Mouse (Mus musculus) heart, embryonic 14.5 days (tissue): ENCODE results near the gene Cdca5. TPM values are rescaled to one million over a fixed set of nuclear protein-coding genes. Genes with fewer than 3 reads are reported as not detected.
A peak's percentile ranks its signal among the peaks of the same experiment; 100 is the strongest.

Experiments used
- ATAC-seq: fragments of 200-750 bp; cut with Nextera tagmentation; 2 replicates; pipeline ENCODE4 v1.8.0; 2017; ENCODE audit warnings: low read depth, moderate TSS enrichment; ENCODE audit not compliant: insufficient number of reproducible peaks, insufficient read depth, low FRiP score
- H3K27ac ChIP-seq, 2 experiments: fragments of 200-500 bp in 1 of 2; fragments of 300-500 bp in 1 of 2; sonication (generic) in 1 of 2; replicated peaks in 1 of 2; 2 replicates each; pipeline ENCODE4 v1.5.1; 2012 to 2014; ENCODE audit warnings: low read depth in 2 of 2, low read length in 2 of 2, control low read depth in 1 of 2, mild to moderate bottlenecking in 1 of 2, mixed read lengths in 1 of 2; ENCODE audit not compliant: control insufficient read depth in 1 of 2, insufficient read depth in 1 of 2
- H3K27me3 ChIP-seq: fragments of 300-500 bp; sonication (generic); 2 replicates; pipeline ENCODE4 v1.6.1; 2014; ENCODE audit warnings: mild to moderate bottlenecking, low read length, control low read depth; ENCODE audit not compliant: control insufficient read depth, insufficient read depth
- H3K36me3 ChIP-seq: fragments of 300-500 bp; sonication (generic); 2 replicates; pipeline ENCODE4 v1.6.1; 2014; ENCODE audit warnings: mild to moderate bottlenecking, control low read depth, low read length, mixed read lengths; ENCODE audit not compliant: control insufficient read depth, insufficient read depth
- H3K4me1 ChIP-seq, 2 experiments: fragments of 200-500 bp in 1 of 2; fragments of 300-500 bp in 1 of 2; sonication (generic) in 1 of 2; 2 replicates each; pipeline ENCODE4 v1.6.1; 2012 to 2014; ENCODE audit warnings: low read length in 2 of 2, control low read depth in 1 of 2, mixed read lengths in 1 of 2; ENCODE audit not compliant: control insufficient read depth in 2 of 2, insufficient read depth in 2 of 2
- H3K4me2 ChIP-seq: fragments of 300-500 bp; sonication (generic); 2 replicates; pipeline ENCODE4 v1.6.1; 2014; ENCODE audit warnings: mild to moderate bottlenecking, low read length
- H3K4me3 ChIP-seq, 2 experiments: fragments of 200-500 bp in 1 of 2; fragments of 300-500 bp in 1 of 2; sonication (generic) in 1 of 2; 2 replicates each; pipeline ENCODE4 v1.5.1; 2012 to 2014; ENCODE audit warnings: low read length in 2 of 2, mild to moderate bottlenecking in 2 of 2, control low read depth in 1 of 2, low read depth in 1 of 2, moderate library complexity in 1 of 2; ENCODE audit not compliant: control insufficient read depth in 1 of 2, insufficient read depth in 1 of 2
- H3K9ac ChIP-seq: fragments of 300-500 bp; sonication (generic); 2 replicates; pipeline ENCODE4 v1.6.1; 2014; ENCODE audit warnings: mild to moderate bottlenecking, low read length
- H3K9me3 ChIP-seq: fragments of 300-500 bp; sonication (generic); 2 replicates; pipeline ENCODE4 v1.6.1; 2016; ENCODE audit warnings: low read length, control low read depth; ENCODE audit not compliant: control insufficient read depth
- WGBS: fragments of 180-500 bp; shearing (Covaris S2); extraction: QIAGEN DNeasy Blood & Tissue Kit; methylation state at CpG from one replicate; pipeline ENCODE4 v1.1.7; 2014; 5-methylcytosine and 5-hydroxymethylcytosine counted together
- polyA plus RNA-seq: library from polyadenylated mRNA; unstranded; fragments of >200 nt; fragmentation: Nextera tagmentation; extraction: Ambion mirVana; gene quantifications from 2 replicates; pipeline ENCODE4 v1.2.1, GENCODE M21; 2014

Gene Cdca5
- polyA plus RNA-seq, 1 experiment from 2014 or later: 24.0 TPM

DNA sequence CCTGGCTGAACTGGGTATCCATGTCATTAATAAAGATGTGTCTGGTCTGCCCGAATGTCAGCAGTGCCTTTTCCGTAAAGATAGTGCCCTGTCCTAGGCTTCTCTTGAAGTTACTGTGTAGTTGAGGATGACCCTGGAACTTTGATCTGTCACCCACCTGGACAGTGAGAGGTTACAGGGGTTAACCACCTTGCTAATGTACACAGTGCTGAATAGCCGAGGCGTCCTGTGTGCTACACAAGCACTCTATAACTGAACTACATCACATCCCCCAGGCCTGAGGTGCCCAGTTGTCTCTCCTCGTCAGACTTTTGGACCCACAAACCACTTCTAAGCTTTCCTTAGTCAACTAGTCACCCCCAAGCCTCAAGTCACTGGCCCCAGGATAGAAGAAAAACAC is 22.4 kb upstream of the Cdca5 start:
- peak overlapping the region; percentile 96 for H3K9ac ChIP-seq
- no peaks in the 10 kb centered on the region for H3K27me3 ChIP-seq
- WGBS: 65% methylated on average over 5 of the region's 5 CpGs
- no peak for ATAC-seq
- H3K27ac ChIP-seq: peak overlapping the region in 1 of 2 experiments; percentile 94; a peak in 1 of 4 replicates
- peaks cover 18 to 37% of the 10 kb centered on the region in 2 experiments for H3K4me1 ChIP-seq
- no peaks in the 10 kb centered on the region for H3K9me3 ChIP-seq
- peak overlapping the region; percentile 70 to 91 for H3K4me3 ChIP-seq
- H3K36me3 ChIP-seq: peaks cover 18% of the 10 kb centered on the region
- peak overlapping the region; percentile 98 for H3K4me2 ChIP-seq

DNA sequence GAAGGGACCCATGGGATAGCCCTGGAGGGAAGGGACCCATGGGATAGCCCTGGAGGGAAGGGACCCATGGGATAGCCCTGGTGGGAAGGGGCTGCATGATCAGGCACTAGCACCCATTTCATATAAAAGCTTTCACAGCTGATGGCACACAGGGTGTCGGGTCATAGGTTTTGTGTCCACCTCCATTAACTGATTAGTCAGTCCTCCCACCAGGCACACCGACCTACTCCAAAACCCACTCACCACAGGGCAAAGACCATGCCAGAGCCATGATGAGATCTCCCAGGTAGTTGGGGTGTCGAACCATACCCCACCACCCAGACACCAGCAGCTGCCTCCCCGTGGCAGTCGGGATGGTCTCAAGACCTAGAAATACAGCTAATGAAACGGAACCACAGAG is 21.7 kb upstream of the Cdca5 start:
- no peak for ATAC-seq
- no peak overlapping the region for H3K4me2 ChIP-seq
- WGBS: 92% methylated on average over 6 of the region's 6 CpGs
- peaks cover 21 to 42% of the 10 kb centered on the region in 2 experiments for H3K4me1 ChIP-seq
- H3K36me3 ChIP-seq: peaks cover 18% of the 10 kb centered on the region
- no peaks in the 10 kb centered on the region for H3K27me3 ChIP-seq
- H3K4me3 ChIP-seq: no peak overlapping the region
- H3K9ac ChIP-seq: no peak overlapping the region
- H3K9me3 ChIP-seq: no peaks in the 10 kb centered on the region
- no peak overlapping the region for H3K27ac ChIP-seq

DNA sequence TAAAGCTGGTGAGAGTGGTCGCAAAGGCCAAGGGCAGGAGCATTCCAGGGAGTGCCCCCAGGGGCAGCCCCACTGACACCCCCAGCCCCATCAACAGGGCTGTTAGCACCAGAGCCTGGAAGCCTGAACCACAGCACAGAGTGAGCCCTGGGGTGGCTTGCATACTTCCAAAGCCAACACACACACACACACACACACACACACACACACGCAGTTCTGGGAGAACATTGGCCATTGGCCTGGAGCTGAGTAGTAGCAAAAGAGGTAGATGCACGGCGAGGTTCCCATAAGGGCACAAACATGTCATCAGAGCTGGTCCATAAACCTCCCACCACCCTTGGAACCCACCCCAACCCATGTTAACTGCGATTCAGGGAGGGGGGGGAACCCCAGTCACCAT is 18.2 kb upstream of the Cdca5 start:
- 42% methylated on average over 5 of the region's 5 CpGs for WGBS

DNA sequence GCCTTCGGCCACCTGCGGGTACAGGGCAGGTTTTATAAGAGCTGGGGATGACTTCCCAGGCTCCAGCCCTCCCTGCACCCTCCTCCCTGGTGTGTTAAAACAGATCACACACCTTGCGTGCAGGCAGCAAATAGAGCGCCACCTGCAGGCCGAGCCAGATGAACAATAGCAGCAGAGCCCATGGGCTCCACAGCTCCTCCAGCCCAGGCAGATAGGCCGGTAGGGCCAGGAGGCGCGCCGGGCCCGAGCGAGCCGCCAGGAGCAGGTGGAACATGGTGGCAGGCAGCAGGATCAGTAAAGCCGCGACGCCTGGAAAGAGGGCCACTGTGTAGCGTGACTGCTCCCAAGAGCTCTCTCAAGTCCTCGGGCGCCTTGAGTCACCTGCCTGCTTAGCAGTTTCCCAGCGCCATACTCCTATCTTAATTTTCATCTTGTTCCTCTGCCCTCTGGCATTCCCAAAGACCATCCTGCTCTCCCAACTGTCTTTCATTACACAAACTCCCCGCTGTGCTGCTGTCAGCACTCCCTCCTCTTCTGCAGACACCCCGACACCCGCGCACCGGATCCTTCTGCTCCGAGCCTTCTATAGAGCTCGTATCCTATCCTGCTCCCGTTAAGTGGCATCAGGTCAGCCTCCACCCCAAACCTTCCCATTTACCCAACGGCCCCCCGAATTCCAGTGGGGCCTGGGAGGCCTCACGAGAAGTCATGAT is 17.6 kb upstream of the Cdca5 start:
- Histone ChIP-seq H3K9ac (peak overlapping the region; percentile 65), H3K4me2 (peak overlapping the region; percentile 96), H3K4me1 (peaks cover 20 to 30% of the 10 kb centered on the region in 2 experiments), H3K27me3 (no peaks in the 10 kb centered on the region), H3K27ac (peak overlapping the region; percentile 39 to 58), H3K36me3 (peaks cover 34% of the 10 kb centered on the region), H3K9me3 (no peaks in the 10 kb centered on the region), H3K4me3 (peak overlapping the region; percentile 43 to 49)
- WGBS: 1% methylated on average over 30 of the region's 30 CpGs
- peak; percentile 49; the same call in 1 of the 2 replicates for ATAC-seq

More for the DNA sequence above, 18.2 kb upstream of the Cdca5 start:
- no peaks in the 10 kb centered on the region for H3K27me3 ChIP-seq
- H3K4me3 ChIP-seq: peak overlapping the region; percentile 43 to 49
- no peaks in the 10 kb centered on the region for H3K9me3 ChIP-seq
- H3K4me2 ChIP-seq: peak overlapping the region; percentile 96
- ATAC-seq: no peak
- peak overlapping the region; percentile 65 for H3K9ac ChIP-seq
- H3K27ac ChIP-seq: peak overlapping the region in 1 of 2 experiments; percentile 39; a peak in 1 of 4 replicates
- peaks cover 22 to 35% of the 10 kb centered on the region in 2 experiments for H3K4me1 ChIP-seq
- H3K36me3 ChIP-seq: peaks cover 33% of the 10 kb centered on the region

DNA sequence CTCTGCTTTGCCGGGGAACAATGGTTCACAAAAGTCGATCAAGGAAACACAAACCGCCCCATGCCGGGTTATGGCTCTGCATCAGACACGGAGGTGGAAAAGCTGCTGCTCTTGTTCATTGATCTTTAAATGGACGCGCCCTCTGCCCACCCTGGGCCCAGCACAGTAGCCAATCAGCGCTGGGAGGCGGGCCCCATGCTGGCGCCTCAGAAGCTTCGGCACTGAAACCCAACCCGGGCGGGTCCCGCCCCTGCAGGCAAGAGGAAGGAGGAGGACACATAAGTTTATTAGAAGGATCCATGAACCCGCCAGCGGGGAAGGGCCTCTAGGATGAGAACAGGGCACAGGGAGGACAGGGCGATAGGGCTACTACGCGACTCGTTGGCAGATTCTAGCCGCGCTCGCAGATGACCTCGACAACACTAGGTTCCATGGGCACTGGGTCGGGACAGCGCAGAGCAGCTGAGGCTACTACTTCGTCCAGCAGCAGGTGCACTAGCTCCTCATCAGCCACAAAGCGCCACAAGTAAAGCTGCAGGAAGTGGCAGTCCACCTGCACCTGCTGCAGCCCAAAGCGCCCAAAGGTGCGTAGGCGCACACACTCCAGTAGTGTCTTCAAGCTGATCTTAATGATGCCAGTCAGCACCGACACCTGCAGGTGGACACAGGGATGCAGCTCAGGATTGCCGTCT is 16.9 kb upstream of the Cdca5 start, which contains the start of gene Tm7sf2:
Gene Tm7sf2 (minus strand): TSS at position 650 of the 692 bp plus-strand sequence.
- Histone ChIP-seq H3K4me3 (peak within 1 kb of the TSS; percentile 43 to 49), H3K4me1 (peaks cover 15 to 23% of the 10 kb centered on the region in 2 experiments), H3K4me2 (peak within 1 kb of the TSS; percentile 96), H3K9ac (peak within 1 kb of the TSS; percentile 65), H3K9me3 (no peaks in the 10 kb centered on the region), H3K27me3 (no peaks in the 10 kb centered on the region), H3K27ac (peak within 1 kb of the TSS; percentile 39 to 58), H3K36me3 (peaks cover 38% of the 10 kb centered on the region)
- peak; percentile 72 for ATAC-seq
- WGBS: 12% methylated on average over 33 of the region's 33 CpGs

DNA sequence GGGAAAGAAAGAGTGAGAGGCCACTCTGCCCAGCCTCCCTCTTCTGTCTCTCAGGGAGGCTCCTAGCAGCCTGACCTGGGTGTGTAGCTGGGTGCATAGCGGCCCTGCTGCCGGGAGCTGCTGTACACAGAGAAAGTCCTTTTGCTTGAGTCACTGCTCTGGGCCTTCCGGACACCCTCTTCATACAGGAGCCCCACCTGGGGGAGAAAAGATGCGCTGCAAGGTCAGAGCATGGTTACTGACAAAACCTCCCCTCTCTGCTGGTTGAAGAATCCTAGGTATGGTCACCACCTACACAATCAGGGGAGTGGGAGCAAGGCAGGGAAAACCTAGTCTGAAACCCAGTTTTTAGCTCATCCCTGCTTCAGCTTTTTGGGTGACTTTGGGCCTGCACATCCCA is 15.8 kb upstream of the Cdca5 start:
- no peak for ATAC-seq
- Histone ChIP-seq H3K9ac (no peak overlapping the region), H3K9me3 (no peaks in the 10 kb centered on the region), H3K27ac (no peak overlapping the region), H3K27me3 (no peaks in the 10 kb centered on the region), H3K36me3 (peaks cover 45% of the 10 kb centered on the region), H3K4me3 (no peak overlapping the region), H3K4me2 (no peak overlapping the region), H3K4me1 (peaks cover 15 to 22% of the 10 kb centered on the region in 2 experiments)
- 76% methylated on average over 4 of the region's 4 CpGs for WGBS

DNA sequence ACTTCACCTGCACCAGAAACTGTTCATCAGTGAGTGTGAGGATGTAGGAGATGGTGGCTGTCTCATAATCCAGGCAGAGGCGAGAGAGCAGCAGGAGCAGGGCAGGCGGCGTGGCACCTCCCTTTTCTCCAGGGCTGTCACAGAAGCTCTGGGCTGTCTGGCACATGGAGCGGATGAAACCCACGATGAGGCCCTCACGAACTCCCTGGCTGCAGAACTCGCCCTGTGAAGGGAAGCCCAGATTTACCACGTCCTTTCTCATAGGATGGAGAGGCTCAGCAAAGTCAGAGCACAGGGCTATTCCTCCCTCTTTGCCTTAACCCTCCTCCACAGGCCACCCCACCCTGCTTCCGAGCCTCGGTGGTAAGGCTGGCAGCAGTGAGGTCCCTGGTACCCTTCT is 14.9 kb upstream of the Cdca5 start:
- Histone ChIP-seq H3K36me3 (peaks cover 54% of the 10 kb centered on the region), H3K4me1 (peaks cover 15 to 22% of the 10 kb centered on the region in 2 experiments), H3K27me3 (no peaks in the 10 kb centered on the region), H3K4me3 (no peak overlapping the region), H3K27ac (no peak overlapping the region), H3K9me3 (no peaks in the 10 kb centered on the region), H3K9ac (no peak overlapping the region), H3K4me2 (no peak overlapping the region)
- ATAC-seq: no peak
- whole genome bisulfite sequencing: 86% methylated on average over 10 of the region's 10 CpGs
